Mouse (Mus musculus) adrenal gland, postnatal 14 days (tissue): ENCODE measurements at regions not wholly inside any gene's neighbourhood (a gene's known extent, or its start where the extent isn't known, plus 50 kb on each side); places are given as distances from the start of the nearest gene placed in this dataset.

Experiments used
- DNase-seq: peaks from one replicate; pipeline ENCODE4 v3.0.0; 2021; ENCODE audit warnings: mixed read lengths
- microRNA-seq, 2 experiments: library from miRNA; unstranded; fragments of <30 nt; microRNA quantifications; one replicate each; pipeline ENCODE4 v1.2.0; 2021

DNA sequence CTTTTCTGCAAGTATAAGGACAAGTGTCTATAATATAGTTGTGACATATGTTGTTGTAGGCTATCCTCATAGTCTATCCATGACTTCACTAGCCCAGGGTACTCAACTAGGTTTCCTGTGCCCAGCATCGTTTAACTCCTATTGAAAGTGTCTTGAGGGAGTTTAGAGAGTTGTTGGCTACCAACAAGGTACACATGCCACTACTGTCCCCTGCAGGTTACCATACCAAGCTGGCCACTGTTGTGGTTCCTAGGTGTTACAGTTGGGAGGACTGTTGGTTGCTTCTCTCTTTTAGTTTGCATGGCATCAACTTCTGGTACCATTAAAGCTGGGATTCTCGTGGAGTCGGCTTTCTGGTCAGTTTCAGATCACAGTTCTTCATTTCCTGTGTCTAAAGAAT lies 990.7 kb downstream of the Pdha2 start:
- DNase-seq = no peak

- no peak for DNase-seq
Measured at GRCm38 (mm10) chr3:140230712-140231111, 981.4 kb downstream of the Pdha2 start.

- DNase-seq = no peak
Measured at GRCm38 (mm10) chr3:140233144-140233543, 979.0 kb downstream of the Pdha2 start.

- DNase-seq = no peak
Measured at GRCm38 (mm10) chr3:140233809-140234208, 978.3 kb downstream of the Pdha2 start.

DNA sequence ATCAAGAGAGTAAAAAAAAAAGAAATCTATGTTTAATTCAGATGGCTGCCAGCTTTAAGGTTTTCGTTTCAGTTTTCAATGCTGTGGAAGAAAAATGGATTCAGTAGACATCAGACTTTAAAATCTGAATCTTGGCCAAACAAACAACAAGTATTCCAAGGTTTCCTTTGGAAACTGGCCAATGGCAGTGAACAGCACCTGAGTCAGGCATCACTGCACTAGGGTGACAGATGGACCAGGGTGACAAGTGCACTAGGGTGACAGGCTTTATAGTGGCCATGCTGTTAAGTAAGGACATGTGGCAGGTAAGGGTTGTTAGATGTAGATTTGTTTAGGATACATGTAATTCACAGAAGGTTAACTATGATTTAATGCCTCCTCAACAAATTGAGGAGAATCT lies 972.9 kb downstream of the Pdha2 start:
- DNase-seq = no peak

Small RNAs in the stretch of these regions (microRNA-seq; reads per million reads assigned to microRNA genes)
- gene Mir7j = 75.4 to 83.2 reads per million in 2 experiments
